Mouse (Mus musculus): ENCODE measurements around the gene Upf2. TPM values are rescaled to one million over a fixed set of nuclear protein-coding genes. Genes with fewer than 3 reads are reported as not detected.

Gene Upf2
- total RNA-seq (2014; fragmentation: Nextera tagmentation) (23.5 and 26.8 TPM in 2 replicates), total RNA-seq (2017) (32.9 and 36.1 TPM in 2 replicates)

- peak; percentile 83 for ATAC-seq (replicated peaks; ENCODE audit: poor library complexity, severe bottlenecking)
Observed at GRCm38 (mm10) chr2:5950766-5951595, at the start of gene Upf2. Gene Upf2 (plus strand): TSS chr2:5951469.

GRCm38 (mm10) chr2:5906092-5906491 lies 45.2 kb upstream of the Upf2 start:
- no peak for ATAC-seq (replicated peaks; ENCODE audit: poor library complexity, severe bottlenecking)

- peak; percentile 76 for ATAC-seq (replicated peaks; ENCODE audit: poor library complexity, severe bottlenecking)
Observed at GRCm38 (mm10) chr2:5906625-5907024, 44.6 kb upstream of the Upf2 start.

- ATAC-seq (replicated peaks; ENCODE audit: poor library complexity, severe bottlenecking) = no peak; the same call in 1 of the 2 replicates
Observed at GRCm38 (mm10) chr2:5911282-5911965, 39.8 kb upstream of the Upf2 start.

GRCm38 (mm10) chr2:5922823-5923222 lies 28.4 kb upstream of the Upf2 start:
- ATAC-seq (replicated peaks; ENCODE audit: poor library complexity, severe bottlenecking) = peak; percentile 84

- no peak for ATAC-seq (replicated peaks; ENCODE audit: poor library complexity, severe bottlenecking)
Observed at GRCm38 (mm10) chr2:5923786-5924185, 27.5 kb upstream of the Upf2 start.

GRCm38 (mm10) chr2:5927481-5927880 lies 23.8 kb upstream of the Upf2 start:
- ATAC-seq (replicated peaks; ENCODE audit: poor library complexity, severe bottlenecking) = no peak

- ATAC-seq (replicated peaks; ENCODE audit: poor library complexity, severe bottlenecking) = no peak
Observed at GRCm38 (mm10) chr2:5929793-5930192, 21.5 kb upstream of the Upf2 start.

- ATAC-seq (replicated peaks; ENCODE audit: poor library complexity, severe bottlenecking) = peak; percentile 87
Observed at GRCm38 (mm10) chr2:5930291-5931054, 20.8 kb upstream of the Upf2 start.

GRCm38 (mm10) chr2:5931938-5932337 lies 19.3 kb upstream of the Upf2 start:
- ATAC-seq (replicated peaks; ENCODE audit: poor library complexity, severe bottlenecking) = no peak

- ATAC-seq (replicated peaks; ENCODE audit: poor library complexity, severe bottlenecking) = no peak
Observed at GRCm38 (mm10) chr2:5934936-5935335, 16.3 kb upstream of the Upf2 start.

GRCm38 (mm10) chr2:5936068-5936467 lies 15.2 kb upstream of the Upf2 start:
- no peak for ATAC-seq (replicated peaks; ENCODE audit: poor library complexity, severe bottlenecking)

GRCm38 (mm10) chr2:5936550-5936949 lies 14.7 kb upstream of the Upf2 start:
- no peak for ATAC-seq (replicated peaks; ENCODE audit: poor library complexity, severe bottlenecking)

- no peak for ATAC-seq (replicated peaks; ENCODE audit: poor library complexity, severe bottlenecking)
Observed at GRCm38 (mm10) chr2:5939319-5939718, 11.9 kb upstream of the Upf2 start.

- ATAC-seq (replicated peaks; ENCODE audit: poor library complexity, severe bottlenecking) = no peak
Observed at GRCm38 (mm10) chr2:5939911-5940310, 11.4 kb upstream of the Upf2 start.

- ATAC-seq (replicated peaks; ENCODE audit: poor library complexity, severe bottlenecking) = no peak
Observed at GRCm38 (mm10) chr2:5940936-5941335, 10.3 kb upstream of the Upf2 start.

GRCm38 (mm10) chr2:5941861-5942415 lies 9.3 kb upstream of the Upf2 start:
- ATAC-seq (replicated peaks; ENCODE audit: poor library complexity, severe bottlenecking) = no peak

GRCm38 (mm10) chr2:5942416-5943032 lies 8.7 kb upstream of the Upf2 start, which contains the start of gene Dhtkd1:
Gene Dhtkd1 (minus strand): TSS chr2:5942792.
- peak; percentile 93 for ATAC-seq (replicated peaks; ENCODE audit: poor library complexity, severe bottlenecking)

GRCm38 (mm10) chr2:5943071-5943470 lies 8.2 kb upstream of the Upf2 start:
- ATAC-seq (replicated peaks; ENCODE audit: poor library complexity, severe bottlenecking) = no peak

- ATAC-seq (replicated peaks; ENCODE audit: poor library complexity, severe bottlenecking) = no peak
Observed at GRCm38 (mm10) chr2:5945629-5946028, 5.6 kb upstream of the Upf2 start.

Data from granulocyte monocyte progenitor cell, adult 5-6 weeks (primary cell).